Mouse (Mus musculus): ENCODE data around the gene Numa1. TPM values are rescaled to one million over a fixed set of nuclear protein-coding genes. Genes with fewer than 3 reads are reported as not detected.
"Not testable (repeated sequence)": the region's sequence is repeated elsewhere in the genome, so short reads cannot be mapped to it uniquely, and the experiment has no call there.

The Numa1 gene
- polyA plus RNA-seq, 1 experiment from 2014 or later = 73.7 TPM

DNA sequence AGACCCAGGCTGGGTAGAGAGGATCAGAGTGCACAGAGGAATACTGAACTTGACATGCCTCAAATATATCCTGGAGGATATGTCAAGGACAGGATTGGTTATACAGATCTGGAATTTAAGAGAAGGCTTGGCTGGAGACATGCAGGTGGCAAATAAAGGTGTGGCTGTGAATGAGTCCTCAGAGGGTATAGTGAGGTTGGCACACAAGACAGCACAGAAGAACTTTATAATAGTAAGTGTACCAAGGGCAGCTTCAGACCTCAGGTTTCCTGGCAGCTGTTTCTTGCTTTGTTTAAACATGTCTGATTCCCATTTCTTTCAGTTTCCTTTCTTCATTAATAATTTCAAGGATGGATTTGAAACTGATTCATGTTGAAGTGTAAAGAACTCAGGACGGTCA, 1.4 kb upstream of the Numa1 start:
- no peaks in the 10 kb centered on the region for H3K36me3 ChIP-seq (ENCODE audit: control insufficient read depth, insufficient read depth, low read length)
- peak overlapping the region; percentile 67 for H3K4me2 ChIP-seq (ENCODE audit: low read depth, low read length)
- 55% methylated on average over 1 of the region's 1 CpGs for WGBS
- no peak overlapping the region for H3K9ac ChIP-seq (ENCODE audit: low read length)
- H3K9me3 ChIP-seq (ENCODE audit: control insufficient read depth, low read length) = no peaks in the 10 kb centered on the region
- no peak for ATAC-seq (ENCODE audit: low read depth)
- H3K27ac ChIP-seq (ENCODE audit: low read length) = peak overlapping the region; percentile 38
- H3K4me3 ChIP-seq (ENCODE audit: low read length) = peak overlapping the region; percentile 93
- H3K4me1 ChIP-seq (replicated peaks; ENCODE audit: control insufficient read depth, insufficient read depth, low read length) = peaks cover 16% of the 10 kb centered on the region
- H3K27me3 ChIP-seq (ENCODE audit: control insufficient read depth, insufficient read depth, low read depth, low read length) = no peaks in the 10 kb centered on the region

DNA sequence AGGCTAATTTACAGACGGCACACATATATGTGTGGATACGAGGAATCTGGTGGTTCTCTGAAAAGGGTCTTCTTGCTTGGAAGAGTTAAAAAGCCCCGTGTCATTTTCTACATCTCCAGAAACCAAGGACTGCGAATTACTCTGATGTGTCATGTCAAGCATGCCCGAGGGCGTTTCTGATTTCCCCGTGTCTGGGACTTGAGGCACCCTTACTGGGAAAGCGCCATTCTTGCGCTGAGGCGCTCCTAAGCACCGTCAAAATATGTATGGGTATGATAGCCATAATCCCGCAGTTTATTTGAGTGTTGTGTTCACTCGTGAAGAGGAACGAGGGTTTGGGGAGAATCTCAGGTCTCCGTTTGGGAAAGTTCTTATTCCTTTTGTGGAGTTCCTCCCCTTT, 611 bp upstream of the Numa1 start:
- H3K36me3 ChIP-seq (ENCODE audit: control insufficient read depth, insufficient read depth, low read length) = no peaks in the 10 kb centered on the region
- ATAC-seq (ENCODE audit: low read depth) = peak; percentile 32
- H3K27ac ChIP-seq (ENCODE audit: low read length) = peak overlapping the region; percentile 93
- peak overlapping the region; percentile 67 for H3K4me2 ChIP-seq (ENCODE audit: low read depth, low read length)
- no peaks in the 10 kb centered on the region for H3K9me3 ChIP-seq (ENCODE audit: control insufficient read depth, low read length)
- peak overlapping the region; percentile 78 for H3K9ac ChIP-seq (ENCODE audit: low read length)
- no peaks in the 10 kb centered on the region for H3K27me3 ChIP-seq (ENCODE audit: control insufficient read depth, insufficient read depth, low read depth, low read length)
- 3% methylated on average over 15 of the region's 15 CpGs for WGBS
- H3K4me3 ChIP-seq (ENCODE audit: low read length) = peak overlapping the region; percentile 93
- peaks cover 16% of the 10 kb centered on the region for H3K4me1 ChIP-seq (replicated peaks; ENCODE audit: control insufficient read depth, insufficient read depth, low read length)

DNA sequence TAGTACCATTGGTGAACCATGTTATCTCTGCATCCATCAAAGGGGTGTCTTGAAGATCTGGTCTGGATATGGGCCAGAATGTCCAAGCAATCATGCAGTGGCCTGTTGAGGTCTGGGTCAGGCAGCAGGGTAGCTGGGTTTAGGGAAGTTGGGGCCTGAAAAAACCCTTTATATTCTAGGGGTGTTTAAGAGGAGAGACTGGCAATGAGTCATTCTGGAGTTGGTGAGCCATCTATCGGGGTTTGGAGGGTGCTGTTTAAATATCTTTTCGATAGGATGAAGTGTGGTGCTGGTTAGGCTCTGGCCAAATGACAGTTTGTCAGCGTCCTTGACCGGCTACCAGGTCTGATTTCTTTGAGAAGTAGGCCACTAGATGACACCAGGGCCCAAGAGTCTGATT, 2.0 kb downstream of the Numa1 start:
- Histone ChIP-seq H3K27me3 (ENCODE audit: control insufficient read depth, insufficient read depth, low read depth, low read length) (no peaks in the 10 kb centered on the region), H3K9me3 (ENCODE audit: control insufficient read depth, low read length) (no peaks in the 10 kb centered on the region), H3K36me3 (ENCODE audit: control insufficient read depth, insufficient read depth, low read length) (no peaks in the 10 kb centered on the region), H3K4me2 (ENCODE audit: low read depth, low read length) (no peak overlapping the region), H3K9ac (ENCODE audit: low read length) (no peak overlapping the region), H3K4me1 (replicated peaks; ENCODE audit: control insufficient read depth, insufficient read depth, low read length) (peaks cover 16% of the 10 kb centered on the region), H3K4me3 (ENCODE audit: low read length) (no peak overlapping the region), H3K27ac (ENCODE audit: low read length) (no peak overlapping the region)
- 96% methylated on average over 4 of the region's 4 CpGs for WGBS
- ATAC-seq (ENCODE audit: low read depth) = no peak

DNA sequence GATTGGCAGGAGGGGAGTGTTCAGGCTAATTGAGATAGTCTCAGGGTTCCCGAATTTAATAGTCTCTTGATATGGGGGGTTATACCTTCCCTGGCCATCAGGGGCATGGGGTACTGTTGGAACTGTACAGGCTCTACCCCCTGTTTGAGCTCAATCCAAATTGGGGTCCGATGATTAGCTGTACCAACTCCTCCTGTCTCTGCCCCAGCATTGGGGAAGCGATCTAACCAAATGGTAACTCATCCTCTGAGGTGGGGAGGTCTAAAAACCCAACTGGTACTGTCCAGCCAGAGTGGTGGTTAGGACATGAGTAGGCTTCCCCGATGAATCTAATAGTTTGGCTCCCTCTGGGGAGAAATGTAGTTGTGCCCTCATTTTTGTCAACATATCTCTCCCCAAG, 3.1 kb downstream of the Numa1 start:
- H3K27ac ChIP-seq (ENCODE audit: low read length) = no peak overlapping the region
- H3K4me2 ChIP-seq (ENCODE audit: low read depth, low read length) = no peak overlapping the region
- H3K9ac ChIP-seq (ENCODE audit: low read length) = no peak overlapping the region
- H3K27me3 ChIP-seq (ENCODE audit: control insufficient read depth, insufficient read depth, low read depth, low read length) = no peaks in the 10 kb centered on the region
- no peaks in the 10 kb centered on the region for H3K9me3 ChIP-seq (ENCODE audit: control insufficient read depth, low read length)
- WGBS = 94% methylated on average over 4 of the region's 4 CpGs
- H3K36me3 ChIP-seq (ENCODE audit: control insufficient read depth, insufficient read depth, low read length) = no peaks in the 10 kb centered on the region
- ATAC-seq (ENCODE audit: low read depth) = no peak
- H3K4me1 ChIP-seq (replicated peaks; ENCODE audit: control insufficient read depth, insufficient read depth, low read length) = peaks cover 16% of the 10 kb centered on the region
- no peak overlapping the region for H3K4me3 ChIP-seq (ENCODE audit: low read length)

DNA sequence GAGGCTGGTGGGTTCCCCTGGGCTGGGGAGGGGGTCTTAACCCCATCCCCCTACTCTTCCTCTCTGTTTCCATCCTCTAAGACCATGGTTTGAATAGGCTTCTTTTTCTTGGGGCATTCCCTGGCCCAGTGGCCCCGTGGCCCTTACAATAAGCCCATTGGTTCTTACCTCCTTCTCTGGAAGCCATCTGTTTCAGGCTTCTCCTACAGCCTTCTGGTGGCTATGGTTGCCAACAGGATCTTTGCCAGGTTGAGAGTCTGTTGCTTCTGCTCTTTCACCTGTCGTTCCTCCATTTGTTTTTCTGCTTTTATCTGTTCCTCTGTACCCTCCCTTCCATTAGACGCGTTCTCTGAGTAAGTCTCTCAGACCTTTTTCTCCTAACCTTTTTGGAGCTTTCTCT, 3.7 kb downstream of the Numa1 start:
- Histone ChIP-seq H3K4me1 (replicated peaks; ENCODE audit: control insufficient read depth, insufficient read depth, low read length) (peaks cover 11% of the 10 kb centered on the region), H3K9ac (ENCODE audit: low read length) (no peak overlapping the region), H3K36me3 (ENCODE audit: control insufficient read depth, insufficient read depth, low read length) (no peaks in the 10 kb centered on the region), H3K27me3 (ENCODE audit: control insufficient read depth, insufficient read depth, low read depth, low read length) (no peaks in the 10 kb centered on the region), H3K27ac (ENCODE audit: low read length) (no peak overlapping the region), H3K4me2 (ENCODE audit: low read depth, low read length) (no peak overlapping the region), H3K9me3 (ENCODE audit: control insufficient read depth, low read length) (no peaks in the 10 kb centered on the region), H3K4me3 (ENCODE audit: low read length) (no peak overlapping the region)
- WGBS = 98% methylated on average over 4 of the region's 4 CpGs
- no peak for ATAC-seq (ENCODE audit: low read depth)

DNA sequence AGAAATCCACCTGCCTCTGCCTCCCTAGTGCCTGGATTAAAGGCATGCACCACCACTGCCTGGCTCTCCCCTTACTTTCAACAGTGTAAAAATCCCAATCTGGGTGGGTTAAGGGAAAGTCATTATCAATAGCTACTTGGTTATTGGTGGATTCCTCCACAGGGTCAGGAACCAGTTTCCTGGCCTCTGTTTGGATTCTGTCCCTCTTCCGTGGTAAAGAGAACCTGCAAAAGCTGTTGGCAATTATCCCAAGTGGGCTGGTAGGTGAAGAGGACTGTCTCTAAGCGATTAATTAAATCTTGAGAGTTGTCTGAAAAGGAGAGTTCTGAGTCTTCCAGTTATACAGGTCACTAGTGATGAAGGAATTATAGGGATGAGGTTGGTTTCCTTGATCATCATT, 4.4 kb downstream of the Numa1 start:
- no peaks in the 10 kb centered on the region for H3K36me3 ChIP-seq (ENCODE audit: control insufficient read depth, insufficient read depth, low read length)
- H3K4me1 ChIP-seq (replicated peaks; ENCODE audit: control insufficient read depth, insufficient read depth, low read length) = peaks cover 8% of the 10 kb centered on the region
- H3K27me3 ChIP-seq (ENCODE audit: control insufficient read depth, insufficient read depth, low read depth, low read length) = no peaks in the 10 kb centered on the region
- H3K27ac ChIP-seq (ENCODE audit: low read length) = no peak overlapping the region
- H3K9me3 ChIP-seq (ENCODE audit: control insufficient read depth, low read length) = no peaks in the 10 kb centered on the region
- no peak overlapping the region for H3K4me3 ChIP-seq (ENCODE audit: low read length)
- 67% methylated on average over 2 of the region's 2 CpGs for WGBS
- H3K4me2 ChIP-seq (ENCODE audit: low read depth, low read length) = no peak overlapping the region
- no peak overlapping the region for H3K9ac ChIP-seq (ENCODE audit: low read length)
- ATAC-seq (ENCODE audit: low read depth) = no peak

DNA sequence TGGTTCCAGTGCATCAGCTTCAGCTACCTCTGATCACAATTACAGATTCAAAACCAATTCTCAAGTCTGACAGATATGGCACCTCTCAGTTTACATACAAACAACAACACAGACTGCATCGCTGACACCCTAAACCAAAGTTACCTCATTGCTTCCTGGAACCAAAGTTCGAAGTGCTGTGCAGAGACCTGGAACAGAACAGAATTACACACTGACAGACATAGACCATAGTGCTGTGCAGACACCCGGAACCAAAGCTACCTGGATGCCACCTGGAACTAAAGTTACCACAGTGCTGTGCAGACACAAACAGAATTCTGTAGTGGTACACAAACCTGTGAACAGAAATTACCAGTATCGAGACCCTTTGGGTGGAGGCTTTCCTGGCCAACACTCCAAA, 5.8 kb downstream of the Numa1 start:
- Histone ChIP-seq H3K4me1 (replicated peaks; ENCODE audit: control insufficient read depth, insufficient read depth, low read length) (peaks cover 7% of the 10 kb centered on the region), H3K27ac (ENCODE audit: low read length) (no peak overlapping the region), H3K9me3 (ENCODE audit: control insufficient read depth, low read length) (no peaks in the 10 kb centered on the region), H3K4me2 (ENCODE audit: low read depth, low read length) (no peak overlapping the region), H3K9ac (ENCODE audit: low read length) (no peak overlapping the region), H3K36me3 (ENCODE audit: control insufficient read depth, insufficient read depth, low read length) (no peaks in the 10 kb centered on the region), H3K4me3 (ENCODE audit: low read length) (no peak overlapping the region), H3K27me3 (ENCODE audit: control insufficient read depth, insufficient read depth, low read depth, low read length) (no peaks in the 10 kb centered on the region)
- no peak for ATAC-seq (ENCODE audit: low read depth)
- 88% methylated on average over 4 of the region's 4 CpGs for WGBS

DNA sequence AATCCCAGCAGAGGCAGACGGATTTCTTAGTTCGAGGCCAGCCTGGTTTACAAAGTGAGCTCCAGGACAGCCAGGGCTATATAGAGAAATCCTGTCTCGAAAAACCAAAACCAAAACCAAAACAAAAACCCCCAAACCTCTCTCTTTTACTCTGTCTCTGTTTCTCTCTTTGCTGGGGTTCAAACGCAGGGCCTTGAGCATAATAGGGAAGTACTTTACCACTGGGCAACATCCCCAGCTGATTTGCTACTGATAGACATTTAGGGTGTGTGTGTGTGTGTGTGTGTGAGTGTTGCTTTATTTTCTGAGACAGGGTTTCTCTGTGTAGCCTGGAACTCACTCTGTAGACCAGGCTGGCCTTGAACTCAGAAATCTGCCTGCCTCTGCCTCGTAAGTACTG, 15.1 kb downstream of the Numa1 start:
- 92% methylated on average over 5 of the region's 5 CpGs for WGBS
- not testable (repeated sequence) for H3K9ac ChIP-seq (ENCODE audit: low read length); H3K4me3 ChIP-seq (ENCODE audit: low read length); H3K36me3 ChIP-seq (ENCODE audit: control insufficient read depth, insufficient read depth, low read length); H3K27me3 ChIP-seq (ENCODE audit: control insufficient read depth, insufficient read depth, low read depth, low read length); ATAC-seq (ENCODE audit: low read depth); H3K4me2 ChIP-seq (ENCODE audit: low read depth, low read length); H3K4me1 ChIP-seq (replicated peaks; ENCODE audit: control insufficient read depth, insufficient read depth, low read length); H3K9me3 ChIP-seq (ENCODE audit: control insufficient read depth, low read length); H3K27ac ChIP-seq (ENCODE audit: low read length)

DNA sequence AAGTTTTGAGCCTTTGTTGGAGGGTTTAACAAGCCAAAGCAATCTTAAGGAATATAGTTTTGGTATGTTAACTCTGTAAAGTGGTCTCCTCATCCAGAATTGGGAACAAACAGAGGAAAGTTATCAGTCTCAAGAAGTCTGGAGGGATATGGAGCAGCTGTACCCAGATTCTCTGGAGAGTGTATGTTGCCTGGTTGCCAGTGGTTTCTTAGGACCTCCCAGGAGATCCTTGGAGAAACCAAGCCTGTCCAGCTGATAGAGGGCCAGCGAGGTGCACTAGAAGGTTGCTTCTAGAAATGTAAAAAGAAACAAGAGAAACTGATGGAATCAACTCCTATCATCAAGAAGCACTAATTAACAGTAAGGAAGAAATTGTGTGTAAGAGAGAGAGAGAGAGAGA, 17.7 kb downstream of the Numa1 start:
- WGBS = 63% methylated on average over 1 of the region's 1 CpGs
- no peaks in the 10 kb centered on the region for H3K27me3 ChIP-seq (ENCODE audit: control insufficient read depth, insufficient read depth, low read depth, low read length)
- no peak overlapping the region for H3K27ac ChIP-seq (ENCODE audit: low read length)
- H3K9ac ChIP-seq (ENCODE audit: low read length) = no peak overlapping the region
- ATAC-seq (ENCODE audit: low read depth) = peak; percentile 59; the same call in 1 of the 2 replicates
- H3K36me3 ChIP-seq (ENCODE audit: control insufficient read depth, insufficient read depth, low read length) = no peaks in the 10 kb centered on the region
- H3K4me1 ChIP-seq (replicated peaks; ENCODE audit: control insufficient read depth, insufficient read depth, low read length) = no peaks in the 10 kb centered on the region
- no peak overlapping the region for H3K4me3 ChIP-seq (ENCODE audit: low read length)
- no peak overlapping the region for H3K4me2 ChIP-seq (ENCODE audit: low read depth, low read length)
- no peaks in the 10 kb centered on the region for H3K9me3 ChIP-seq (ENCODE audit: control insufficient read depth, low read length)

DNA sequence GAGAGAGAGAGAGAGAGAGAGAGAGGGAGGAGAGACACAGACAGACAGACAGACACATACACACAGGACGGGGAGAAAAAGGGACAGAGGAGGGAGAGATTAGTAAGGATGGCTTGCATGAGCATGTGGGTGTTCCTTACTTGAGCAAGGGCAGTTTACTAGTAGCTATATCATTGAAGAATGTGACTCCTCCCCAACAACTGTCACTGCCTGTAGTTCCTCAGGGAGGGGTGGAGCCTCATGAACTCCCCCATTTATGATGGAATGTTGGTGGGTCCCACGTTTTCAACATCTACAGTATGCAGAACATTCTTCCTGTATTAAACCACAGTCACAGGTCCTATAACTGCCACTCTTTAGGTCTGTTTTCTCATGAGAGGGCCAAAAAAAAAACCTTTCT, 18.2 kb downstream of the Numa1 start:
- no peaks in the 10 kb centered on the region for H3K27me3 ChIP-seq (ENCODE audit: control insufficient read depth, insufficient read depth, low read depth, low read length)
- H3K4me1 ChIP-seq (replicated peaks; ENCODE audit: control insufficient read depth, insufficient read depth, low read length) = no peaks in the 10 kb centered on the region
- no peaks in the 10 kb centered on the region for H3K36me3 ChIP-seq (ENCODE audit: control insufficient read depth, insufficient read depth, low read length)
- no peaks in the 10 kb centered on the region for H3K9me3 ChIP-seq (ENCODE audit: control insufficient read depth, low read length)
- H3K27ac ChIP-seq (ENCODE audit: low read length) = no peak overlapping the region
- 43% methylated on average over 2 of the region's 2 CpGs for WGBS
- peak; percentile 28; the same call in 1 of the 2 replicates for ATAC-seq (ENCODE audit: low read depth)
- no peak overlapping the region for H3K4me3 ChIP-seq (ENCODE audit: low read length)
- no peak overlapping the region for H3K4me2 ChIP-seq (ENCODE audit: low read depth, low read length)
- no peak overlapping the region for H3K9ac ChIP-seq (ENCODE audit: low read length)
